Mouse (Mus musculus): Measurements from ENCODE around the gene Ruvbl2. TPM values are rescaled to one million over a fixed set of nuclear protein-coding genes. Genes with fewer than 3 reads are reported as not detected.
A peak's percentile ranks its signal among the peaks of the same experiment; 100 is the strongest.

Ruvbl2 gene
- polyA plus RNA-seq, 1 experiment from 2014 or later, result 137 TPM

- no peak overlapping the region for H3K9ac ChIP-seq (replicated peaks; ENCODE audit: low read depth, low read length)
- no peaks in the 10 kb centered on the region; the same call in 1 of the 2 replicates for H3K9me3 ChIP-seq (ENCODE audit: control insufficient read depth, low read length)
- H3K36me3 ChIP-seq (ENCODE audit: control insufficient read depth, insufficient read depth), result no peaks in the 10 kb centered on the region
- H3K27ac ChIP-seq (ENCODE audit: low read length), result no peak overlapping the region
- no peak overlapping the region for H3K4me2 ChIP-seq (ENCODE audit: low read length)
- no peak for ATAC-seq
- H3K27me3 ChIP-seq (replicated peaks; ENCODE audit: control insufficient read depth, insufficient read depth, low read length), result peaks cover 86% of the 10 kb centered on the region
- WGBS, result 91% methylated on average over 17 of the region's 17 CpGs
- H3K4me3 ChIP-seq (replicated peaks; ENCODE audit: low read length), result no peak overlapping the region
- H3K4me1 ChIP-seq (replicated peaks; ENCODE audit: control insufficient read depth, insufficient read depth, low read length), result peaks cover 15% of the 10 kb centered on the region
These were observed 28.9 kb downstream of the Ruvbl2 start for GRCm38 (mm10) chr7:45408949-45409348.

- Histone ChIP-seq H3K9ac (replicated peaks; ENCODE audit: low read depth, low read length) (no peak overlapping the region), H3K4me3 (replicated peaks; ENCODE audit: low read length) (no peak overlapping the region), H3K9me3 (ENCODE audit: control insufficient read depth, low read length) (no peaks in the 10 kb centered on the region; the same call in 1 of the 2 replicates), H3K36me3 (ENCODE audit: control insufficient read depth, insufficient read depth) (no peaks in the 10 kb centered on the region), H3K4me2 (ENCODE audit: low read length) (no peak overlapping the region), H3K27ac (ENCODE audit: low read length) (no peak overlapping the region), H3K27me3 (replicated peaks; ENCODE audit: control insufficient read depth, insufficient read depth, low read length) (peaks cover 80% of the 10 kb centered on the region), H3K4me1 (replicated peaks; ENCODE audit: control insufficient read depth, insufficient read depth, low read length) (peaks cover 9% of the 10 kb centered on the region)
- WGBS, result 73% methylated on average over 7 of the region's 7 CpGs
- no peak for ATAC-seq
These were observed 29.5 kb downstream of the Ruvbl2 start for GRCm38 (mm10) chr7:45408351-45408750.

GRCm38 (mm10) chr7:45407836-45408235, 30.1 kb downstream of the Ruvbl2 start:
- WGBS, result 81% methylated on average over 10 of the region's 10 CpGs
- ATAC-seq, result no peak

GRCm38 (mm10) chr7:45406157-45407156, 31.4 kb downstream of the Ruvbl2 start:
- peak overlapping the region; percentile 32 for H3K4me3 ChIP-seq (replicated peaks; ENCODE audit: low read length)
- H3K4me2 ChIP-seq (ENCODE audit: low read length), result peak overlapping the region; percentile 43
- peaks cover 68% of the 10 kb centered on the region for H3K27me3 ChIP-seq (replicated peaks; ENCODE audit: control insufficient read depth, insufficient read depth, low read length)
- H3K36me3 ChIP-seq (ENCODE audit: control insufficient read depth, insufficient read depth), result no peaks in the 10 kb centered on the region
- peaks cover 7% of the 10 kb centered on the region; the same call in 1 of the 2 replicates for H3K4me1 ChIP-seq (replicated peaks; ENCODE audit: control insufficient read depth, insufficient read depth, low read length)
- no peak overlapping the region for H3K27ac ChIP-seq (ENCODE audit: low read length)
- no peaks in the 10 kb centered on the region; the same call in 1 of the 2 replicates for H3K9me3 ChIP-seq (ENCODE audit: control insufficient read depth, low read length)
- 2% methylated on average over 113 of the region's 114 CpGs for WGBS
- no peak for ATAC-seq
- H3K9ac ChIP-seq (replicated peaks; ENCODE audit: low read depth, low read length), result no peak overlapping the region

More at GRCm38 (mm10) chr7:45407836-45408235, 30.1 kb downstream of the Ruvbl2 start:
- no peaks in the 10 kb centered on the region for H3K36me3 ChIP-seq (ENCODE audit: control insufficient read depth, insufficient read depth)
- no peaks in the 10 kb centered on the region; the same call in 1 of the 2 replicates for H3K9me3 ChIP-seq (ENCODE audit: control insufficient read depth, low read length)
- H3K4me2 ChIP-seq (ENCODE audit: low read length), result no peak overlapping the region
- no peak overlapping the region for H3K9ac ChIP-seq (replicated peaks; ENCODE audit: low read depth, low read length)
- no peak overlapping the region for H3K4me3 ChIP-seq (replicated peaks; ENCODE audit: low read length)
- H3K4me1 ChIP-seq (replicated peaks; ENCODE audit: control insufficient read depth, insufficient read depth, low read length), result peaks cover 7% of the 10 kb centered on the region; the same call in 1 of the 2 replicates
- peaks cover 76% of the 10 kb centered on the region for H3K27me3 ChIP-seq (replicated peaks; ENCODE audit: control insufficient read depth, insufficient read depth, low read length)
- no peak overlapping the region for H3K27ac ChIP-seq (ENCODE audit: low read length)

- 9% methylated on average over 28 of the region's 28 CpGs for WGBS
- Histone ChIP-seq H3K4me3 (replicated peaks; ENCODE audit: low read length) (peak within 1 kb of the TSS; percentile 32), H3K36me3 (ENCODE audit: control insufficient read depth, insufficient read depth) (no peaks in the 10 kb centered on the region), H3K27me3 (replicated peaks; ENCODE audit: control insufficient read depth, insufficient read depth, low read length) (peaks cover 59% of the 10 kb centered on the region), H3K4me1 (replicated peaks; ENCODE audit: control insufficient read depth, insufficient read depth, low read length) (peaks cover 7% of the 10 kb centered on the region; the same call in 1 of the 2 replicates), H3K9ac (replicated peaks; ENCODE audit: low read depth, low read length) (no peak within 1 kb of the TSS), H3K27ac (ENCODE audit: low read length) (no peak within 1 kb of the TSS), H3K4me2 (ENCODE audit: low read length) (peak within 1 kb of the TSS; percentile 43), H3K9me3 (ENCODE audit: control insufficient read depth, low read length) (no peaks in the 10 kb centered on the region; the same call in 1 of the 2 replicates)
- 0 out of 2 replicates have a peak, but pooled peaks have one; percentile 31 for ATAC-seq
These were observed 32.5 kb downstream of the Ruvbl2 start, which contains the start of gene Kcna7 for GRCm38 (mm10) chr7:45405091-45406075. Kcna7 (plus strand) TSS chr7:45405653.

GRCm38 (mm10) chr7:45403532-45404261, 34.2 kb downstream of the Ruvbl2 start:
- no peaks in the 10 kb centered on the region for H3K36me3 ChIP-seq (ENCODE audit: control insufficient read depth, insufficient read depth)
- no peaks in the 10 kb centered on the region; the same call in 1 of the 2 replicates for H3K9me3 ChIP-seq (ENCODE audit: control insufficient read depth, low read length)
- WGBS, result 47% methylated on average over 6 of the region's 6 CpGs
- H3K4me3 ChIP-seq (replicated peaks; ENCODE audit: low read length), result no peak overlapping the region
- H3K27ac ChIP-seq (ENCODE audit: low read length), result no peak overlapping the region
- ATAC-seq, result no peak
- H3K4me1 ChIP-seq (replicated peaks; ENCODE audit: control insufficient read depth, insufficient read depth, low read length), result peaks cover 7% of the 10 kb centered on the region; the same call in 1 of the 2 replicates
- H3K4me2 ChIP-seq (ENCODE audit: low read length), result no peak overlapping the region
- H3K27me3 ChIP-seq (replicated peaks; ENCODE audit: control insufficient read depth, insufficient read depth, low read length), result peaks cover 43% of the 10 kb centered on the region
- no peak overlapping the region for H3K9ac ChIP-seq (replicated peaks; ENCODE audit: low read depth, low read length)

GRCm38 (mm10) chr7:45401521-45402085, 36.3 kb downstream of the Ruvbl2 start:
- no peak for ATAC-seq
- Histone ChIP-seq H3K9ac (replicated peaks; ENCODE audit: low read depth, low read length) (no peak overlapping the region), H3K9me3 (ENCODE audit: control insufficient read depth, low read length) (no peaks in the 10 kb centered on the region), H3K4me1 (replicated peaks; ENCODE audit: control insufficient read depth, insufficient read depth, low read length) (peaks cover 5% of the 10 kb centered on the region; the same call in 1 of the 2 replicates), H3K27me3 (replicated peaks; ENCODE audit: control insufficient read depth, insufficient read depth, low read length) (peaks cover 22% of the 10 kb centered on the region), H3K27ac (ENCODE audit: low read length) (no peak overlapping the region), H3K4me2 (ENCODE audit: low read length) (no peak overlapping the region), H3K36me3 (ENCODE audit: control insufficient read depth, insufficient read depth) (no peaks in the 10 kb centered on the region), H3K4me3 (replicated peaks; ENCODE audit: low read length) (no peak overlapping the region)
- WGBS, result 71% methylated on average over 10 of the region's 10 CpGs

- ATAC-seq, result no peak
- no peaks in the 10 kb centered on the region for H3K9me3 ChIP-seq (ENCODE audit: control insufficient read depth, low read length)
- no peak overlapping the region for H3K27ac ChIP-seq (ENCODE audit: low read length)
- WGBS, result 75% methylated on average over 2 of the region's 2 CpGs
- H3K4me1 ChIP-seq (replicated peaks; ENCODE audit: control insufficient read depth, insufficient read depth, low read length), result peaks cover 19% of the 10 kb centered on the region
- no peak overlapping the region for H3K4me2 ChIP-seq (ENCODE audit: low read length)
- H3K36me3 ChIP-seq (ENCODE audit: control insufficient read depth, insufficient read depth), result peaks cover 3% of the 10 kb centered on the region; the same call in 1 of the 2 replicates
- H3K9ac ChIP-seq (replicated peaks; ENCODE audit: low read depth, low read length), result no peak overlapping the region
- no peak overlapping the region for H3K4me3 ChIP-seq (replicated peaks; ENCODE audit: low read length)
- H3K27me3 ChIP-seq (replicated peaks; ENCODE audit: control insufficient read depth, insufficient read depth, low read length), result peaks cover 2% of the 10 kb centered on the region; the same call in 1 of the 2 replicates
These were observed 41.1 kb downstream of the Ruvbl2 start for GRCm38 (mm10) chr7:45396787-45397186.
